Mouse (Mus musculus): ENCODE data around the gene Gtpbp6. TPM values are rescaled to one million over a fixed set of nuclear protein-coding genes. Genes with fewer than 3 reads are reported as not detected.
"Not testable (repeated sequence)": the region's sequence is repeated elsewhere in the genome, so short reads cannot be mapped to it uniquely, and the experiment has no call there.

Gene Gtpbp6
- total RNA-seq, 2 experiments from 2014 or later: 12.0 to 19.8 TPM

- peak; percentile 33 for ATAC-seq (replicated peaks; ENCODE audit: poor library complexity)
These were observed 6.9 kb downstream of the Gtpbp6 start for GRCm38 (mm10) chr5:110100921-110101631.

- ATAC-seq (replicated peaks; ENCODE audit: poor library complexity): no peak
These were observed 8.1 kb downstream of the Gtpbp6 start, which contains the start of gene Plcxd1 for GRCm38 (mm10) chr5:110099656-110100580. Plcxd1 (plus strand) TSS chr5:110099969.

GRCm38 (mm10) chr5:110098991-110099477 is 9.0 kb downstream of the Gtpbp6 start:
- no peak for ATAC-seq (replicated peaks; ENCODE audit: poor library complexity)

GRCm38 (mm10) chr5:110094847-110095213 is 13.2 kb downstream of the Gtpbp6 start:
- ATAC-seq (replicated peaks; ENCODE audit: poor library complexity): peak; percentile 36

- peak; percentile 97 for ATAC-seq (replicated peaks; ENCODE audit: poor library complexity)
These were observed 13.8 kb downstream of the Gtpbp6 start, which contains the start of gene Gm35315 for GRCm38 (mm10) chr5:110094030-110094846. Gm35315 (minus strand) TSS chr5:110094420.

GRCm38 (mm10) chr5:110091546-110091945 is 16.5 kb downstream of the Gtpbp6 start:
- ATAC-seq (replicated peaks; ENCODE audit: poor library complexity): no peak

- no peak for ATAC-seq (replicated peaks; ENCODE audit: poor library complexity)
These were observed 21.7 kb downstream of the Gtpbp6 start for GRCm38 (mm10) chr5:110086161-110086866.

GRCm38 (mm10) chr5:110082961-110083360 is 25.0 kb downstream of the Gtpbp6 start:
- ATAC-seq (replicated peaks; ENCODE audit: poor library complexity): no peak

GRCm38 (mm10) chr5:110072413-110072812 is 35.6 kb downstream of the Gtpbp6 start, which contains the start of gene Gm17655:
Gm17655 (minus strand) TSS chr5:110072513.
- not testable (repeated sequence) for ATAC-seq (replicated peaks; ENCODE audit: poor library complexity)

- ATAC-seq (replicated peaks; ENCODE audit: poor library complexity): peak; percentile 98
These were observed 50.2 kb downstream of the Gtpbp6 start for GRCm38 (mm10) chr5:110057637-110058408.

Other genes starting within 250 kb of the Gtpbp6 start
- 20.3 and 27.1 TPM in 2 replicates for gene Gm15446, start 184.8 kb downstream of the Gtpbp6 start, total RNA-seq (2015)
- 31.0 and 137 TPM in 2 replicates for gene Gm15446, start 184.8 kb downstream of the Gtpbp6 start, total RNA-seq (2017)
- gene Zfp932, start 111.7 kb downstream of the Gtpbp6 start, total RNA-seq (2015): 45.4 and 52.6 TPM in 2 replicates
- gene Zfp932, start 111.7 kb downstream of the Gtpbp6 start, total RNA-seq (2017): 82.5 and 102 TPM in 2 replicates
- 4.1 and 7.2 TPM in 2 replicates for gene Gm17655, start 35.7 kb downstream of the Gtpbp6 start, total RNA-seq (2015)
- 6.0 and 29.3 TPM in 2 replicates for gene Gm17655, start 35.7 kb downstream of the Gtpbp6 start, total RNA-seq (2017)
- gene Gm35315, start 13.8 kb downstream of the Gtpbp6 start, total RNA-seq (2015): 1.7 and 3.0 TPM in 2 replicates
- gene Gm35315, start 13.8 kb downstream of the Gtpbp6 start, total RNA-seq (2017): 1.2 and 1.6 TPM in 2 replicates
- not detected in 2 replicates for gene Plcxd1, start 8.2 kb downstream of the Gtpbp6 start, total RNA-seq (2015)
- gene Plcxd1, start 8.2 kb downstream of the Gtpbp6 start, total RNA-seq (2017): 0.17 TPM in 1 of 2 replicates, not detected in the other
- gene Zfp605, start 1.9 kb upstream of the Gtpbp6 start, total RNA-seq (2015): 4.3 and 6.7 TPM in 2 replicates
- 7.3 and 11.1 TPM in 2 replicates for gene Zfp605, start 1.9 kb upstream of the Gtpbp6 start, total RNA-seq (2017)
- 29.1 and 34.6 TPM in 2 replicates for gene Chfr, start 27.6 kb upstream of the Gtpbp6 start, total RNA-seq (2015)
- gene Chfr, start 27.6 kb upstream of the Gtpbp6 start, total RNA-seq (2017): 43.9 and 57.1 TPM in 2 replicates
- gene Golga3, start 68.5 kb upstream of the Gtpbp6 start, total RNA-seq (2015): 11.9 and 13.7 TPM in 2 replicates
- 21.4 and 22.6 TPM in 2 replicates for gene Golga3, start 68.5 kb upstream of the Gtpbp6 start, total RNA-seq (2017)
- 40.9 and 44.1 TPM in 2 replicates for gene Ankle2, start 122.8 kb upstream of the Gtpbp6 start, total RNA-seq (2015)
- gene Ankle2, start 122.8 kb upstream of the Gtpbp6 start, total RNA-seq (2017): 52.5 and 52.6 TPM in 2 replicates
- 42.9 and 47.8 TPM in 2 replicates for gene Pgam5, start 161.7 kb upstream of the Gtpbp6 start, total RNA-seq (2015)
- gene Pgam5, start 161.7 kb upstream of the Gtpbp6 start, total RNA-seq (2017): 32.7 and 35.3 TPM in 2 replicates
- 9.8 and 13.5 TPM in 2 replicates for gene Pxmp2, start 178.0 kb upstream of the Gtpbp6 start, total RNA-seq (2015)
- 6.2 and 9.1 TPM in 2 replicates for gene Pxmp2, start 178.0 kb upstream of the Gtpbp6 start, total RNA-seq (2017)
- 61.4 and 77.1 TPM in 2 replicates for gene Pole, start 178.1 kb upstream of the Gtpbp6 start, total RNA-seq (2015)
- 40.5 and 41.6 TPM in 2 replicates for gene Pole, start 178.1 kb upstream of the Gtpbp6 start, total RNA-seq (2017)
- not detected in 2 replicates for gene P2rx2, start 235.0 kb upstream of the Gtpbp6 start, total RNA-seq (2015)
- gene P2rx2, start 235.0 kb upstream of the Gtpbp6 start, total RNA-seq (2017): not detected in 2 replicates
- not detected in 2 replicates for gene Lrcol1, start 236.5 kb upstream of the Gtpbp6 start, total RNA-seq (2015)
- gene Lrcol1, start 236.5 kb upstream of the Gtpbp6 start, total RNA-seq (2017): not detected in 2 replicates